In genomic region chr2:163397071-163397470, GRCm38 (mm10) we compare ENCODE assay signal across 9 mouse cellular contexts. TPM values are rescaled to one million over a fixed set of nuclear protein-coding genes. Genes with fewer than 3 reads are reported as not detected.
DNase-seq lines count a peak whose midpoint lies in the region; ATAC-seq and TF ChIP-seq lines count a peak whose summit lies in the region.
"Had no signal": no experiment of that assay in that cellular context is flagged by ENCODE, and none has a peak within 500 bp of the region (broad histone marks: within the 10 kb centered on the region; RNA-seq: fewer than 3 reads in every experiment).

No protein-coding gene starts in this region.

- TF ChIP-seq CTCF in testis, adult 2 months (IDR thresholded peaks at IDR 0.05; ENCODE audit: control insufficient read depth, insufficient read depth, insufficient replicate concordance, low read depth, low read length), result no peak
- no peak for TF ChIP-seq CTCF in intestine, postnatal 0 days (IDR thresholded peaks at IDR 0.05; ENCODE audit: low read depth)
- TF ChIP-seq CTCF in stomach, postnatal 0 days (IDR thresholded peaks at IDR 0.05; ENCODE audit: low read depth), result no peak

- ATAC-seq in hindbrain, embryonic 14.5 days (ENCODE audit: low FRiP score), result no peak
- no peak for ATAC-seq in intestine, postnatal 0 days
- ATAC-seq in stomach, postnatal 0 days (ENCODE audit: low FRiP score, low TSS enrichment), result no peak

- peak overlapping the region; percentile 22; the same call in 1 of the 2 replicates for H3K4me3 ChIP-seq in hindbrain, embryonic 10.5 days
- H3K4me3 ChIP-seq in hindbrain, embryonic 14.5 days (replicated peaks; ENCODE audit: low read length), result no peak overlapping the region
- peak overlapping the region; percentile 47 for H3K4me3 ChIP-seq in testis, adult 2 months (ENCODE audit: control insufficient read depth, low read depth, low read length)
- H3K4me3 ChIP-seq in intestine, postnatal 0 days (ENCODE audit: low read depth, low read length), result peak overlapping the region; percentile 23
- peak overlapping the region; percentile 47 for H3K4me3 ChIP-seq in stomach, postnatal 0 days (ENCODE audit: low read depth, low read length)

- no peaks in the 10 kb centered on the region for H3K36me3 ChIP-seq in hindbrain, embryonic 10.5 days
- no peaks in the 10 kb centered on the region for H3K36me3 ChIP-seq in hindbrain, embryonic 14.5 days (replicated peaks; ENCODE audit: control insufficient read depth, insufficient read depth)
- no peaks in the 10 kb centered on the region for H3K36me3 ChIP-seq in testis, adult 2 months (ENCODE audit: control insufficient read depth, insufficient read depth, low read length)
- no peaks in the 10 kb centered on the region for H3K36me3 ChIP-seq in intestine, postnatal 0 days (ENCODE audit: control insufficient read depth, insufficient read depth)
- H3K36me3 ChIP-seq in stomach, postnatal 0 days (ENCODE audit: control insufficient read depth, insufficient read depth, low read length), result no peaks in the 10 kb centered on the region

- no peak overlapping the region for H3K27ac ChIP-seq in hindbrain, embryonic 10.5 days
- no peak overlapping the region for H3K27ac ChIP-seq in hindbrain, embryonic 14.5 days
- no peak overlapping the region for H3K27ac ChIP-seq in testis, adult 2 months (ENCODE audit: control insufficient read depth, insufficient read depth, low read depth, low read length)
- no peak overlapping the region for H3K27ac ChIP-seq in intestine, postnatal 0 days (ENCODE audit: low read depth, low read length)
- H3K27ac ChIP-seq in stomach, postnatal 0 days (replicated peaks), result peak overlapping the region; percentile 86

- H3K4me2 ChIP-seq in hindbrain, embryonic 14.5 days (replicated peaks), result no peak overlapping the region
- H3K4me2 ChIP-seq in intestine, postnatal 0 days (replicated peaks; ENCODE audit: low read depth), result peak overlapping the region; percentile 40
- H3K4me2 ChIP-seq in stomach, postnatal 0 days (replicated peaks; ENCODE audit: low read depth), result peak overlapping the region; percentile 50

- no peaks in the 10 kb centered on the region for H3K27me3 ChIP-seq in hindbrain, embryonic 10.5 days (ENCODE audit: insufficient read depth, poor library complexity, severe bottlenecking)
- H3K27me3 ChIP-seq in hindbrain, embryonic 14.5 days (ENCODE audit: control insufficient read depth, insufficient read depth, low read length), result no peaks in the 10 kb centered on the region
- no peaks in the 10 kb centered on the region for H3K27me3 ChIP-seq in testis, adult 2 months (ENCODE audit: control insufficient read depth, insufficient read depth, low read length)
- no peaks in the 10 kb centered on the region for H3K27me3 ChIP-seq in intestine, postnatal 0 days (replicated peaks; ENCODE audit: control insufficient read depth, insufficient read depth, low read length)
- H3K27me3 ChIP-seq in stomach, postnatal 0 days (ENCODE audit: control insufficient read depth, insufficient read depth, low read length), result no peaks in the 10 kb centered on the region

- 90% methylated on average over 19 of the region's 19 CpGs for WGBS in hindbrain, embryonic 10.5 days
- WGBS in hindbrain, embryonic 14.5 days, result 93% methylated on average over 19 of the region's 19 CpGs
- 84% methylated on average over 19 of the region's 19 CpGs for WGBS in intestine, postnatal 0 days
- WGBS in stomach, postnatal 0 days, result 73% methylated on average over 19 of the region's 19 CpGs

- no peaks in the 10 kb centered on the region for H3K9me3 ChIP-seq in hindbrain, embryonic 10.5 days
- no peaks in the 10 kb centered on the region for H3K9me3 ChIP-seq in hindbrain, embryonic 14.5 days (ENCODE audit: control insufficient read depth, low read length)
- H3K9me3 ChIP-seq in intestine, postnatal 0 days (ENCODE audit: control insufficient read depth), result no peaks in the 10 kb centered on the region
- H3K9me3 ChIP-seq in stomach, postnatal 0 days (ENCODE audit: control insufficient read depth, low read length), result no peaks in the 10 kb centered on the region

- DNase-seq in hindbrain, embryonic 10.5 days (ENCODE audit: low spot score), result no peak
- DNase-seq in hindbrain, embryonic 14.5 days (ENCODE audit: low spot score), result no peak
- DNase-seq in testis, postnatal 14 days (ENCODE audit: low spot score), result no peak
- DNase-seq in stomach, postnatal 0 days (ENCODE audit: low spot score), result no peak
- DNase-seq in cerebellum, adult 9-11 months, result no peak
- DNase-seq in frontal cortex, adult 2 months (ENCODE audit: extremely low spot score in 1 of 2, low spot score in 1 of 2), result no peak
- DNase-seq: cerebellum, adult 11 months had no signal

- TF ChIP-seq EP300 in stomach, postnatal 0 days (optimal IDR thresholded peaks at IDR 0.05), result no peak

- TF ChIP-seq POLR2A in testis, adult 2 months (IDR thresholded peaks at IDR 0.05; ENCODE audit: control insufficient read depth, low read depth, low read length), result no peak; the same call in 1 of the 2 replicates

- peaks cover 13% of the 10 kb centered on the region for H3K4me1 ChIP-seq in hindbrain, embryonic 10.5 days (replicated peaks)
- no peaks in the 10 kb centered on the region for H3K4me1 ChIP-seq in hindbrain, embryonic 14.5 days (replicated peaks; ENCODE audit: control insufficient read depth, insufficient read depth, low read length)
- H3K4me1 ChIP-seq in testis, adult 2 months (ENCODE audit: control insufficient read depth, insufficient read depth, low read length), result peaks cover 16% of the 10 kb centered on the region
- H3K4me1 ChIP-seq in intestine, postnatal 0 days (replicated peaks; ENCODE audit: control insufficient read depth, insufficient read depth, low read length), result no peaks in the 10 kb centered on the region
- H3K4me1 ChIP-seq in stomach, postnatal 0 days (replicated peaks; ENCODE audit: control insufficient read depth, insufficient read depth), result no peaks in the 10 kb centered on the region

- H3K9ac ChIP-seq in hindbrain, embryonic 14.5 days, result no peak overlapping the region
- H3K9ac ChIP-seq in intestine, postnatal 0 days (ENCODE audit: low read depth, low read length), result no peak overlapping the region; the same call in 1 of the 2 replicates
- H3K9ac ChIP-seq in stomach, postnatal 0 days (ENCODE audit: low read length), result peak overlapping the region; percentile 71

RNA-seq across cellular contexts. Expression of gene Jph2, which starts 0.7 kb away (rescaled TPM):
- 0.75 and 0.81 TPM in 2 replicates for polyA plus RNA-seq in hindbrain, embryonic 10.5 days (2016; fragmentation: Nextera tagmentation; extraction: Ambion mirVana)
- polyA plus RNA-seq in hindbrain, embryonic 14.5 days (2014; fragmentation: Nextera tagmentation; extraction: Ambion mirVana), result 0.27 and 0.37 TPM in 2 replicates
- polyA plus RNA-seq in testis, adult 2 months (2012; rRNA removed), result 2.3 and 3.6 TPM in 2 replicates
- 9.8 and 10.0 TPM in 2 replicates for polyA plus RNA-seq in intestine, postnatal 0 days (2015; fragmentation: Nextera tagmentation; extraction: Ambion mirVana)
- 13.6 and 13.9 TPM in 2 replicates for polyA plus RNA-seq in stomach, postnatal 0 days (2015; fragmentation: Nextera tagmentation; extraction: Ambion mirVana)
- polyA plus RNA-seq in frontal cortex, adult 2 months (2012; rRNA removed), result 0.64 and 0.78 TPM in 2 replicates

RNA-seq across cellular contexts. Expression of gene Oser1, which starts 27.4 kb away (rescaled TPM):
- 89.2 and 93.3 TPM in 2 replicates for polyA plus RNA-seq in hindbrain, embryonic 10.5 days (2016; fragmentation: Nextera tagmentation; extraction: Ambion mirVana)
- polyA plus RNA-seq in hindbrain, embryonic 14.5 days (2014; fragmentation: Nextera tagmentation; extraction: Ambion mirVana), result 74.8 and 78.9 TPM in 2 replicates
- polyA plus RNA-seq in testis, adult 2 months (2012; rRNA removed), result 209 and 304 TPM in 2 replicates
- 62.3 and 64.5 TPM in 2 replicates for polyA plus RNA-seq in intestine, postnatal 0 days (2015; fragmentation: Nextera tagmentation; extraction: Ambion mirVana)
- polyA plus RNA-seq in stomach, postnatal 0 days (2015; fragmentation: Nextera tagmentation; extraction: Ambion mirVana), result 79.8 and 81.4 TPM in 2 replicates
- polyA plus RNA-seq in frontal cortex, adult 2 months (2012; rRNA removed), result 24.2 and 26.0 TPM in 2 replicates

RNA-seq across cellular contexts. Expression of gene Gdap1l1, which starts 41.2 kb away (rescaled TPM):
- 19.0 and 54.8 TPM in 2 replicates for polyA plus RNA-seq in hindbrain, embryonic 10.5 days (2016; fragmentation: Nextera tagmentation; extraction: Ambion mirVana)
- polyA plus RNA-seq in hindbrain, embryonic 14.5 days (2014; fragmentation: Nextera tagmentation; extraction: Ambion mirVana), result 121 and 137 TPM in 2 replicates
- 0.16 and 0.18 TPM in 2 replicates for polyA plus RNA-seq in testis, adult 2 months (2012; rRNA removed)
- 2.3 and 2.4 TPM in 2 replicates for polyA plus RNA-seq in intestine, postnatal 0 days (2015; fragmentation: Nextera tagmentation; extraction: Ambion mirVana)
- polyA plus RNA-seq in stomach, postnatal 0 days (2015; fragmentation: Nextera tagmentation; extraction: Ambion mirVana), result 1.9 and 2.7 TPM in 2 replicates
- polyA plus RNA-seq in frontal cortex, adult 2 months (2012; rRNA removed), result 89.3 and 90.1 TPM in 2 replicates
